In the genomic region with DNA sequence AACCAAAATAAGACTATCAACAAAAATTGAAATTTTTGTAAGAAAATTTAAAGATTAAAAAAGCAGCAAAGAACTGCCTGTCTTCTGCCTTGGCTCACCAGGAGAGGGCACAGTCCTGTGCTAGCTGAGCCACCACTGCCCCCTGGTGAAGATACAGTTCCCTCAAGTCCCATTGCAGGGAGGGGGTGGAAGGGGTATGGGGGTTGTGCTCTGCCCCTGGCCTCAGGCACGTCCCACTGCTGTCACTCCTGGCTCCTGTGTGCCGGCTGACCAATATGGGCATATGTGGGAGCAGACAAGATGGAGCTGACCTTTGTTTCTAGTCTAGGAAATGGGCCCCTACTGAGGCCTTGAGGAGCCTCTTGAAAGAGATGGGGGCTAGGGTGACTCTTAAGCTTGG, we compare ENCODE assay signal across 7 mouse cellular contexts. TPM values are rescaled to one million over a fixed set of nuclear protein-coding genes. Genes with fewer than 3 reads are reported as not detected.
DNase-seq lines count a peak whose midpoint lies in the region; ATAC-seq and TF ChIP-seq lines count a peak whose summit lies in the region.

No protein-coding gene starts in this region.

- no peaks in the 10 kb centered on the region for H3K27me3 ChIP-seq in intestine, postnatal 0 days (replicated peaks; ENCODE audit: control insufficient read depth, insufficient read depth, low read length)
- no peaks in the 10 kb centered on the region for H3K27me3 ChIP-seq in liver, postnatal 0 days (ENCODE audit: insufficient read depth, low read length)
- H3K27me3 ChIP-seq in neural tube, embryonic 14.5 days (ENCODE audit: control insufficient read depth, insufficient read depth, low read length) = no peaks in the 10 kb centered on the region

- intact Hi-C loops in gastrocnemius, adult 2 months (cut with DNase I) = loop anchor here (5.0 kb wide), 1 partner anchor 54 kb away; no protein-coding TSS in a partner anchor

- H3K27ac ChIP-seq in gastrocnemius, adult 2 months = peak overlapping the region; percentile 53
- no peak overlapping the region; the same call in 1 of the 2 replicates for H3K27ac ChIP-seq in intestine, postnatal 0 days (ENCODE audit: low read depth, low read length)
- peak overlapping the region; percentile 52; the same call in 1 of the 2 replicates for H3K27ac ChIP-seq in liver, postnatal 0 days (ENCODE audit: low read depth)
- H3K27ac ChIP-seq in neural tube, embryonic 14.5 days (ENCODE audit: low read depth, low read length) = no peak overlapping the region

- WGBS in intestine, postnatal 0 days = 21% methylated on average over 2 of the region's 2 CpGs
- 14% methylated on average over 2 of the region's 2 CpGs for WGBS in liver, postnatal 0 days (ENCODE audit: insufficient replicate concordance)
- 10% methylated on average over 2 of the region's 2 CpGs for WGBS in neural tube, embryonic 14.5 days

- ATAC-seq in intestine, postnatal 0 days = peak; percentile 58; the same call in 1 of the 2 replicates
- ATAC-seq in liver, postnatal 0 days = peak; percentile 75
- peak; percentile 48; the same call in 1 of the 2 replicates for ATAC-seq in neural tube, embryonic 14.5 days (ENCODE audit: low read depth)

- H3K36me3 ChIP-seq in intestine, postnatal 0 days (ENCODE audit: control insufficient read depth, insufficient read depth) = peaks cover 33% of the 10 kb centered on the region
- peaks cover 58% of the 10 kb centered on the region for H3K36me3 ChIP-seq in liver, postnatal 0 days (replicated peaks; ENCODE audit: insufficient read depth, low read length)
- peaks cover 47% of the 10 kb centered on the region for H3K36me3 ChIP-seq in neural tube, embryonic 14.5 days (ENCODE audit: control insufficient read depth, insufficient read depth, low read length)

- H3K9me3 ChIP-seq in intestine, postnatal 0 days (ENCODE audit: control insufficient read depth) = no peaks in the 10 kb centered on the region
- no peaks in the 10 kb centered on the region for H3K9me3 ChIP-seq in liver, postnatal 0 days (ENCODE audit: low read length)
- H3K9me3 ChIP-seq in neural tube, embryonic 14.5 days (ENCODE audit: control insufficient read depth, low read length) = no peaks in the 10 kb centered on the region

- no peak overlapping the region for H3K4me2 ChIP-seq in intestine, postnatal 0 days (replicated peaks; ENCODE audit: low read depth)
- H3K4me2 ChIP-seq in liver, postnatal 0 days (ENCODE audit: low read depth, low read length) = no peak overlapping the region
- no peak overlapping the region for H3K4me2 ChIP-seq in neural tube, embryonic 14.5 days (ENCODE audit: low read depth, low read length)

- no peaks in the 10 kb centered on the region for H3K4me1 ChIP-seq in intestine, postnatal 0 days (replicated peaks; ENCODE audit: control insufficient read depth, insufficient read depth, low read length)
- H3K4me1 ChIP-seq in liver, postnatal 0 days (ENCODE audit: insufficient read depth) = peaks cover 13% of the 10 kb centered on the region
- peaks cover 3% of the 10 kb centered on the region; the same call in 1 of the 2 replicates for H3K4me1 ChIP-seq in neural tube, embryonic 14.5 days (ENCODE audit: control insufficient read depth, insufficient read depth, low read length)

- peak; percentile 71 for DNase-seq in urinary bladder, postnatal 14 days (ENCODE audit: low spot score)
- no peak for DNase-seq in urinary bladder, postnatal 4 days (ENCODE audit: low spot score in 2 of 2)
- DNase-seq in adrenal gland, postnatal 25 days = peak; percentile 65
- DNase-seq in gastrocnemius, adult 2 months = peak; percentile 73
- peak; percentile 67 for DNase-seq in liver, postnatal 0 days

- H3K4me3 ChIP-seq in gastrocnemius, adult 2 months = no peak overlapping the region
- no peak overlapping the region for H3K4me3 ChIP-seq in intestine, postnatal 0 days (ENCODE audit: low read depth, low read length)
- H3K4me3 ChIP-seq in liver, postnatal 0 days (ENCODE audit: low read depth, low read length) = no peak overlapping the region
- no peak overlapping the region for H3K4me3 ChIP-seq in neural tube, embryonic 14.5 days (ENCODE audit: low read depth, low read length)

- H3K9ac ChIP-seq in intestine, postnatal 0 days (ENCODE audit: low read depth, low read length) = no peak overlapping the region
- H3K9ac ChIP-seq in liver, postnatal 0 days (replicated peaks) = no peak overlapping the region
- H3K9ac ChIP-seq in neural tube, embryonic 14.5 days (replicated peaks; ENCODE audit: low read depth, low read length) = no peak overlapping the region

- no peak for TF ChIP-seq EP300 in liver, postnatal 0 days (IDR thresholded peaks at IDR 0.05; ENCODE audit: low read depth)

- peak; percentile 88 for TF ChIP-seq CTCF in gastrocnemius, adult 2 months (IDR thresholded peaks at IDR 0.05)
- TF ChIP-seq CTCF in intestine, postnatal 0 days (IDR thresholded peaks at IDR 0.05; ENCODE audit: low read depth) = peak; percentile 93
- TF ChIP-seq CTCF in liver, postnatal 0 days (IDR thresholded peaks at IDR 0.05; ENCODE audit: low read depth) = peak; percentile 93

RNA-seq across cellular contexts. Expression of gene Txnrd2, which starts 19.9 kb away (rescaled TPM):
- 73.7 and 79.7 TPM in 2 replicates for total RNA-seq in adrenal gland, postnatal 25 days (2021)
- total RNA-seq in gastrocnemius, adult 2 months (2021) = 10 to 100 TPM; 18.9 to 21.4 TPM
- polyA plus RNA-seq in intestine, postnatal 0 days (2015; fragmentation: Nextera tagmentation; extraction: Ambion mirVana) = 24.8 and 25.0 TPM in 2 replicates
- polyA plus RNA-seq in liver, postnatal 0 days (2015; fragmentation: Nextera tagmentation; extraction: Ambion mirVana) = 51.2 and 53.3 TPM in 2 replicates
- polyA plus RNA-seq in neural tube, embryonic 14.5 days (2014; fragmentation: Nextera tagmentation; extraction: Ambion mirVana) = 21.3 and 25.4 TPM in 2 replicates

RNA-seq across cellular contexts. Expression of gene Comt, which starts 20.4 kb away (rescaled TPM):
- 147 and 150 TPM in 2 replicates for total RNA-seq in adrenal gland, postnatal 25 days (2021)
- total RNA-seq in gastrocnemius, adult 2 months (2021) = 10 to 100 TPM; 35.4 to 43.5 TPM
- 103 and 107 TPM in 2 replicates for polyA plus RNA-seq in intestine, postnatal 0 days (2015; fragmentation: Nextera tagmentation; extraction: Ambion mirVana)
- polyA plus RNA-seq in liver, postnatal 0 days (2015; fragmentation: Nextera tagmentation; extraction: Ambion mirVana) = 100 and 125 TPM in 2 replicates
- polyA plus RNA-seq in neural tube, embryonic 14.5 days (2014; fragmentation: Nextera tagmentation; extraction: Ambion mirVana) = 102 and 103 TPM in 2 replicates

RNA-seq across cellular contexts. Expression of gene Arvcf, which starts 58.3 kb away (rescaled TPM):
- total RNA-seq in adrenal gland, postnatal 25 days (2021) = 30.3 and 48.1 TPM in 2 replicates
- 1 to 10 TPM; 7.0 to 8.9 TPM for total RNA-seq in gastrocnemius, adult 2 months (2021)
- 9.3 and 9.6 TPM in 2 replicates for polyA plus RNA-seq in intestine, postnatal 0 days (2015; fragmentation: Nextera tagmentation; extraction: Ambion mirVana)
- polyA plus RNA-seq in liver, postnatal 0 days (2015; fragmentation: Nextera tagmentation; extraction: Ambion mirVana) = 7.0 and 9.7 TPM in 2 replicates
- 60.2 and 73.5 TPM in 2 replicates for polyA plus RNA-seq in neural tube, embryonic 14.5 days (2014; fragmentation: Nextera tagmentation; extraction: Ambion mirVana)

RNA-seq across cellular contexts. Expression of gene Tango2, which starts 58.4 kb away (rescaled TPM):
- 39.4 and 57.3 TPM in 2 replicates for total RNA-seq in adrenal gland, postnatal 25 days (2021)
- total RNA-seq in gastrocnemius, adult 2 months (2021) = 10 to 100 TPM; 41.8 to 59.7 TPM
- polyA plus RNA-seq in intestine, postnatal 0 days (2015; fragmentation: Nextera tagmentation; extraction: Ambion mirVana) = 78.6 and 85.2 TPM in 2 replicates
- polyA plus RNA-seq in liver, postnatal 0 days (2015; fragmentation: Nextera tagmentation; extraction: Ambion mirVana) = 54.1 and 61.1 TPM in 2 replicates
- polyA plus RNA-seq in neural tube, embryonic 14.5 days (2014; fragmentation: Nextera tagmentation; extraction: Ambion mirVana) = 99.8 and 114 TPM in 2 replicates

Comparison
In these comparisons a context has a peak if more than half of its experiments do, and no peak if none do; other contexts are left out.
1. DNase-seq: peak in urinary bladder, postnatal 14 days (single experiment), adrenal gland, postnatal 25 days (single experiment), gastrocnemius, adult 2 months (single experiment) and liver, postnatal 0 days (single experiment); none in urinary bladder, postnatal 4 days (0 of 2).
2. H3K27ac ChIP-seq: peak in gastrocnemius, adult 2 months (single experiment) and liver, postnatal 0 days (single experiment); none in intestine, postnatal 0 days (single experiment) and neural tube, embryonic 14.5 days (single experiment).
3. Peak in every context shown above with its lines, with median percentiles within 50 percentile points of each other: CTCF ChIP-seq and ATAC-seq.